Mouse (Mus musculus): Measurements from ENCODE around the gene Fam181b. TPM values are rescaled to one million over a fixed set of nuclear protein-coding genes. Genes with fewer than 3 reads are reported as not detected.

Fam181b gene
- polyA plus RNA-seq (2017; shearing (Covaris generic)) = not detected

GRCm38 (mm10) chr7:93079785-93080730 is at the start of gene Fam181b:
Gene Fam181b, plus strand, starts transcription at chr7:93079865.

Other genes with a start within 250 kb of the Fam181b start
- gene Ddias, start 205.6 kb upstream of the Fam181b start, polyA plus RNA-seq (2017; shearing (Covaris generic)) = 3.7 TPM
- 16.3 TPM for gene Prcp, start 205.4 kb upstream of the Fam181b start, polyA plus RNA-seq (2017; shearing (Covaris generic))